Mouse (Mus musculus) ES-E14 (cell line): ENCODE results near the gene Jmjd6.

ENCODE experiments used
- CHD2 ChIP-seq: IDR thresholded peaks from 2 replicates; pipeline ENCODE4 v1.6.1; 2014; ENCODE audit warnings: mild to moderate bottlenecking, low read depth, low read length, inconsistent platforms
- HCFC1 ChIP-seq: IDR thresholded peaks from 2 replicates; pipeline ENCODE4 v1.6.1; 2012; ENCODE audit warnings: low read length, inconsistent platforms, borderline replicate concordance; ENCODE audit not compliant: insufficient read depth
- MAFK ChIP-seq: IDR thresholded peaks from 2 replicates; pipeline ENCODE4 v1.6.1; 2014; ENCODE audit warnings: mild to moderate bottlenecking, low read depth, low read length, inconsistent platforms; ENCODE audit not compliant: insufficient read depth
- ZNF384 ChIP-seq: IDR thresholded peaks from 2 replicates; pipeline ENCODE4 v1.6.1; 2012; ENCODE audit warnings: low read depth, low read length, inconsistent platforms

DNA sequence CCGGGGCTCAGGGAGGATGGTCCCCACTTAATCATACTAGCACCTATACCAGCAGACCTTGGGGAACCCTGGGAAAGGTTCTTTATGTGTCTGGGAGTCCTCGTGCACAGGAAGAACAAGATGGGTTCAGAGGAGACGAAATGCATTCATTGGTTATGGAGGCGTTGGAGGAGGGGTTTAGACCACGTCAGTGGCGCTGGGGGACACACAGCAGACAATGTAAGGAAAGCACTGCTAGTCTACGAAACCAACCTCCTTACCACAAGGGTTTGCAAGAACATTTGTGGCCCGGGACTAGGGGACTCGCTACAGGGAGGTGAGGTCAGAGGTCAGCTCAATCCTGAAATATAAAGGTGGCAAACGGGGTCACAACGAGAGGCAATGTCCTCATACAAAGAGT is 32.7 kb downstream of the Jmjd6 start:
- TF ChIP-seq ZNF384 (no peak), HCFC1 (no peak), MAFK (no peak), CHD2 (no peak)
